Mouse (Mus musculus): Measurements from ENCODE around the gene Gm43951.

- TF ChIP-seq CTCF (conservative IDR thresholded peaks at IDR 0.05; ENCODE audit: low read length) (no peak), POU5F1 (IDR thresholded peaks at IDR 0.05; ENCODE audit: borderline replicate concordance, low read length) (no peak)
Observed at GRCm38 (mm10) chr11:72184252-72184651, 22.4 kb downstream of the Gm43951 start.

All from E14TG2a.4 (cell line).